Mouse (Mus musculus): ENCODE data around the gene Oas3. TPM values are rescaled to one million over a fixed set of nuclear protein-coding genes. Genes with fewer than 3 reads are reported as not detected.

Oas3 gene
- polyA plus RNA-seq, 1 experiment, result not detected

DNA sequence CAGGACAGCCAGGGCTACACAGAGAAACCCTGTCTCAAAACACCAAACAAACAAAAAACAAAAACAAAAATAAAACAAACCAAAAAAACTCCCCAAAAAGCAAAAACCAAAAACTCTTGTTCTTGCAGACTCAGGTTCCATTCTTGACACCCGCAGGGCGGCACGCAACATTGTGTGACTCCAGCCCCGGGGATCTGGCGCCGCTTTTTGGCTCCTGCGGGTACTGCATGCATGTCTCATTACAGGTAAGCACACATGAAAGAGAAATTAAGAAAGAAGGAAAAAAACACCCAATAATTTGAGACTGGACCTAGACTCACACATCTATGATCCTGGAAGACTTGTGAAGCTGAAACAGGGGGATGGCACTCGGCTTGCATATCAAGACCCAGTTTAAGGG is 12.5 kb downstream of the Oas3 start:
- no peaks in the 10 kb centered on the region for H3K4me1 ChIP-seq (ENCODE audit: control insufficient read depth, insufficient read depth, low read length)
- 80% methylated on average over 8 of the region's 8 CpGs for WGBS
- H3K27ac ChIP-seq (ENCODE audit: insufficient read depth, low read depth, low read length), result no peak overlapping the region
- H3K4me3 ChIP-seq (ENCODE audit: insufficient read depth, low read depth, low read length), result no peak overlapping the region
- TF ChIP-seq CTCF (IDR thresholded peaks at IDR 0.05; ENCODE audit: insufficient read depth, low read depth, low read length) (no peak), POLR2A (IDR thresholded peaks at IDR 0.05; ENCODE audit: insufficient read depth, low read depth, low read length) (no peak)

DNA sequence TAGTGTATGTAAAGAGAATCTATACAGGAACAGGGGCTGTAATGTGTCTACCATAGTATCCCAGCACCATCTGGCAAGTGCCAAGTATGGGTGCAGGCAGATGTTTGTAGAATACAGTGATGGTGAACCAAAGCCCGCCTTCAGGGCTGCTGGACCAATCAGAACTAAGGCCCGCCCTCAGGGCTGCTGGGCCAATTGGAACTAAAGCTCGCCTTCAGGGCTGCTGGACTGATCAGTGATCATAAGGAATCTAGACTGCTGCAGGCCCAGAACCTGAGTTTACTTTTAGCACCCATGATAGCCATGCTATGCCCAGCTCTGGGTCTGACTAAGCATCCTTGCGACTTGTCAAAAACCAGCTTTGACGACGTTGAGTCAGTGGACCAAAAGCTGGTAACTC is 15.6 kb downstream of the Oas3 start:
- H3K27ac ChIP-seq (ENCODE audit: insufficient read depth, low read depth, low read length), result no peak overlapping the region
- H3K4me3 ChIP-seq (ENCODE audit: insufficient read depth, low read depth, low read length), result no peak overlapping the region
- WGBS, result 39% methylated on average over 6 of the region's 6 CpGs
- no peaks in the 10 kb centered on the region for H3K4me1 ChIP-seq (ENCODE audit: control insufficient read depth, insufficient read depth, low read length)
- no peak for TF ChIP-seq CTCF (IDR thresholded peaks at IDR 0.05; ENCODE audit: insufficient read depth, low read depth, low read length)
- no peak for TF ChIP-seq POLR2A (IDR thresholded peaks at IDR 0.05; ENCODE audit: insufficient read depth, low read depth, low read length)

DNA sequence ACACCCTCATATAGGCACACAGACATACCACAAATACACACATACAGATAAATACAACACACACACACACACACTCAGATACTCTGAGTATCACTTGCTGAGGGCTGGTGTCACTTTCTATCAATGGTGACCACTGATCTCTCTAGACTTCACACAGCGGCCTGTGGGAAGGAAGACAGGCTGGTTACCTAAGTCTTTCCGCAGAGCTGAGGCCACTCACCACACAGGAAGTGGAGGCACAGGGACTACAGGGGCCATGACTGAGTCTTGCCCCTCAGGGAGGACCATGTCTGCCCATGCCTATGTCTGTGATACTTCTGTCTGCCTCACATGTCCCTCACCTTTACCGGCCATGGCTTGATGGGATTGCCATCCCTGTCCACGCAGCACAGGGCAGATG is 23.2 kb downstream of the Oas3 start:
- 92% methylated on average over 4 of the region's 4 CpGs for WGBS
- H3K4me1 ChIP-seq (ENCODE audit: control insufficient read depth, insufficient read depth, low read length), result no peaks in the 10 kb centered on the region
- TF ChIP-seq CTCF (IDR thresholded peaks at IDR 0.05; ENCODE audit: insufficient read depth, low read depth, low read length) (no peak), POLR2A (IDR thresholded peaks at IDR 0.05; ENCODE audit: insufficient read depth, low read depth, low read length) (no peak)
- H3K4me3 ChIP-seq (ENCODE audit: insufficient read depth, low read depth, low read length), result no peak overlapping the region
- H3K27ac ChIP-seq (ENCODE audit: insufficient read depth, low read depth, low read length), result no peak overlapping the region

DNA sequence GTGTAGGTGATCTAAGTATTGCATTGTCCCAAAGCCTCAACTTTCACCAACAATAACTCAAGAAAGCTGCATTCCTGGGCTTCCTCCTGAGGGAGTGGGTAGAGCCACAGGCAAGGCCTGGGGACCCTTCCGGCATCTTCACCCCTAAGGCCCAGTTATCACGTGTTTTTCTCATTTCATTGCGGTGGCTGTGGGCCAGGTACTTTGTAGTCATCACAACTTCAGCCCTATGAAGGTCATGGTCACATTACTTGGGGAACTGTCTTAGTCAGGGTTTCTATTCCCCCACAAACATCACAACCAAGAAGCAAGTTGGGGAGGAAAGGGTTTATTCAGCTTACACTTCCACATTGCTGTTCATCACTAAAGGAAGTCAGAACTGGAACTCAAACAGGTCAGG is 24.7 kb downstream of the Oas3 start:
- H3K4me1 ChIP-seq (ENCODE audit: control insufficient read depth, insufficient read depth, low read length), result no peaks in the 10 kb centered on the region
- 81% methylated on average over 3 of the region's 3 CpGs for WGBS
- H3K27ac ChIP-seq (ENCODE audit: insufficient read depth, low read depth, low read length), result no peak overlapping the region
- no peak for TF ChIP-seq CTCF (IDR thresholded peaks at IDR 0.05; ENCODE audit: insufficient read depth, low read depth, low read length)
- no peak for TF ChIP-seq POLR2A (IDR thresholded peaks at IDR 0.05; ENCODE audit: insufficient read depth, low read depth, low read length)
- no peak overlapping the region for H3K4me3 ChIP-seq (ENCODE audit: insufficient read depth, low read depth, low read length)

DNA sequence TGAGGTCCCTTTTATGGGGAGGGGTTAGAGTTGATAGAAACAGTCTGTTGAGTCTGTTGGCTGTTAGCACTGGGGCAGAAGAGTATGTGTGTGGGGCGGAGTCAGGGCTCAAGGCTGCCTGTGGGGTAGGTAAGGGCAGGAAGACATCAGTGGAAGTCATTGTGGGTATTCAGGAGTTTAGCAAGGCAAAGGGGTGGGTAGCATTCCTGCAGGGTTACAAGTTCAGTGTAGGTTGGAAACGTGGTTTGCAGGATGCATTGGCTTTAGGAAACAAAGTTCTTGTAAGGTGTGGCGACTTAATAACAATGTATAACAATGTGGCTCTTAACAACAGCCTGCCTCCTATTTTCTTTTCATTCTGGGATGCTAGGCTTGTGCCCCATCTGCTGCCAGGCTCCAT is 26.3 kb downstream of the Oas3 start:
- 65% methylated on average over 3 of the region's 3 CpGs for WGBS
- H3K4me1 ChIP-seq (ENCODE audit: control insufficient read depth, insufficient read depth, low read length), result no peaks in the 10 kb centered on the region
- no peak overlapping the region for H3K27ac ChIP-seq (ENCODE audit: insufficient read depth, low read depth, low read length)
- H3K4me3 ChIP-seq (ENCODE audit: insufficient read depth, low read depth, low read length), result no peak overlapping the region
- TF ChIP-seq POLR2A (IDR thresholded peaks at IDR 0.05; ENCODE audit: insufficient read depth, low read depth, low read length) (no peak), CTCF (IDR thresholded peaks at IDR 0.05; ENCODE audit: insufficient read depth, low read depth, low read length) (no peak)

DNA sequence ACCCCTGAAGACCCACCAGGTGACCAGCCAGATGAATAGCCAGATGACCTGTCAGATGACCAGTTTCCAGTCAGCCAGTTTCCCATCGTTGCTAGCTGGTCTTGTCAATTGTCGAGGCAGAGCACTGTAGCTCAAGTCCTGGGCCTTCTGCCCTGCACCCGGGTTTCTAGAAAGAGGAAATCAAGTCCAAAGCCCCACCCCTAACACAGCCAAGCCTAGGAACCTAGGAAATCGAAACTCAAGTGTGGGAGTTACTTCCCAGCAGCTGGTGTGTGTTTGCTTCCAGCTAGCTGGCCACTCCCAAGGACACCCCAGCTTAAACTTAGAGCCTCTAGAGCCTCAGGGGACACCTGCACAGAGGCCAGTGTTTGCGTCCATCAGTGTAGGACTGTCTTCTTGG is 27.8 kb downstream of the Oas3 start, which contains the start of gene Oas2:
Gene Oas2 (minus strand): TSS at position 166 of the 400 bp plus-strand sequence.
- no peaks in the 10 kb centered on the region for H3K4me1 ChIP-seq (ENCODE audit: control insufficient read depth, insufficient read depth, low read length)
- 65% methylated on average over 5 of the region's 5 CpGs for WGBS
- no peak within 1 kb of the TSS for H3K4me3 ChIP-seq (ENCODE audit: insufficient read depth, low read depth, low read length)
- TF ChIP-seq CTCF (IDR thresholded peaks at IDR 0.05; ENCODE audit: insufficient read depth, low read depth, low read length) (no peak), POLR2A (IDR thresholded peaks at IDR 0.05; ENCODE audit: insufficient read depth, low read depth, low read length) (no peak)
- no peak within 1 kb of the TSS for H3K27ac ChIP-seq (ENCODE audit: insufficient read depth, low read depth, low read length)

DNA sequence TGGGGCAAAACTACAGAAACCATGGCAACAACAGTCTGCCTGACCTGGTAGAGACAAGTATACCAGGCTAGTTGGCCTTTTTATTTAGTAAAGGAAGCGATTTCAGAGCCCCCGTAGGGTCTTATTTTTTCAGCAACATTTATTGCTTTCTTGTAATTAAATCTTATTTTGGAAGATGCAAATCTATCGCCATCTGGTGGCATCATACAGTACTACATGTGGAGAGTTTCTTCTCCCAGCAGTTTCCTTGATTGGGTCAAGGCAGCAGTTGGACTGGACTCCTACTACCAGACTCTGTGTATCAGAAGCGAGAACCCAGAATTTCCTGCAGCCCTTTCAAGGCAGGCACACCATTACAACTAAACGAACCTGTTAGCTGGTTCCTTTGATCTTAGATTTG is 31.0 kb downstream of the Oas3 start:
- 6% methylated on average over 5 of the region's 5 CpGs for WGBS
- no peak for TF ChIP-seq CTCF (IDR thresholded peaks at IDR 0.05; ENCODE audit: insufficient read depth, low read depth, low read length)
- TF ChIP-seq POLR2A (IDR thresholded peaks at IDR 0.05; ENCODE audit: insufficient read depth, low read depth, low read length), result no peak

DNA sequence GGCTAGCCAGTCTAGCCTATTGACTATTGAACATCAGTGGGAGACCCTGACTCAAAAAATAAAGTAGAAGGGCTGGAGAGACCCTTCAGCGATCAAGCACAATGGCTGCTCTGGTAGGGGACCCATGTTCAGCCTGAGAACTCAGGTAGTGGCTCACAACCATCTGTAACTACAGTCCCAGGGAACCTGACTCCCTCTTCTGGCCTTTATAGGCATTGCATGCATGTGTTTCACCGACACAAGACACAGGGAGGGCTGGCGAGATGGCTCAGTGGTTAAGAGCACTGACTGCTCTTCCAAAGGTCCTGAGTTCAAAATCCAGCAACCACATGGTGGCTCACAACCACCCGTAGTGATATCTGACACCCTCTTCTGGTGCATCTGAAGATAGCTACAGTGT is 35.3 kb downstream of the Oas3 start:
- TF ChIP-seq POLR2A (IDR thresholded peaks at IDR 0.05; ENCODE audit: insufficient read depth, low read depth, low read length) (no peak), CTCF (IDR thresholded peaks at IDR 0.05; ENCODE audit: insufficient read depth, low read depth, low read length) (no peak)
- Histone ChIP-seq H3K4me1 (ENCODE audit: control insufficient read depth, insufficient read depth, low read length) (no peaks in the 10 kb centered on the region), H3K4me3 (ENCODE audit: insufficient read depth, low read depth, low read length) (no peak overlapping the region), H3K27ac (ENCODE audit: insufficient read depth, low read depth, low read length) (no peak overlapping the region)
- WGBS, result 47% methylated on average over 4 of the region's 4 CpGs

More for the DNA sequence above, 31.0 kb downstream of the Oas3 start:
- H3K27ac ChIP-seq (ENCODE audit: insufficient read depth, low read depth, low read length), result no peak overlapping the region
- H3K4me1 ChIP-seq (ENCODE audit: control insufficient read depth, insufficient read depth, low read length), result no peaks in the 10 kb centered on the region
- H3K4me3 ChIP-seq (ENCODE audit: insufficient read depth, low read depth, low read length), result no peak overlapping the region

DNA sequence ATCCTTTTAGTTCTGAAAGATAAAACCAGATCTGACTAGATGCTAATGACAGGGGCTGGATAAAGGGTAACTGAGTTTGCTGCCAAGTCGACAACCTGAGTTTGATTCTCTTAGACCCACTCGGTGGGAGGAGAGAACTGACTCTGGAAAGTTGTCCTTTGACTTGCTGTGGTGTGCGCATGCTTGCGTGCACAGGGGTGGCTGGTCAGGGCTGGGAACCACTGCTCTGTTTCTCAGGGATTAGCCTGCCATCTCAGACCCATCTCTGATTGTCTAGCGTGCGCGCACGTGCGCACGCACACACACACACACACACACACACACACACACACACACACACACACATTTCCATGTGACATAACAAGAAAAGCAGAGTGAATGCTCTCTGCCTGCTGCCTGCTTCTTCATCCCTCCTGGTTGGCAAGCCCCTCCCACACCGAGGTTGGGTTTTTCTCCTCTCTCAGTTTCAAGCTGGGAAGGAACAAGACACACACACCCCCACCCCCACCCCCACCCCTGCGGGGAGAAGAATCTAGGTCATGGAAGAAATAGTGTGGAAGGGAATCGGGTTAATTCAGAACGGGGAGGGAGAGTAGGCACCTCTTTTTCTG is 43.0 kb downstream of the Oas3 start:
- H3K4me1 ChIP-seq (ENCODE audit: control insufficient read depth, insufficient read depth, low read length), result peaks cover 10% of the 10 kb centered on the region
- H3K27ac ChIP-seq (ENCODE audit: insufficient read depth, low read depth, low read length), result no peak overlapping the region
- H3K4me3 ChIP-seq (ENCODE audit: insufficient read depth, low read depth, low read length), result no peak overlapping the region
- no peak for TF ChIP-seq CTCF (IDR thresholded peaks at IDR 0.05; ENCODE audit: insufficient read depth, low read depth, low read length)
- TF ChIP-seq POLR2A (IDR thresholded peaks at IDR 0.05; ENCODE audit: insufficient read depth, low read depth, low read length), result no peak
- WGBS, result 34% methylated on average over 14 of the region's 14 CpGs

DNA sequence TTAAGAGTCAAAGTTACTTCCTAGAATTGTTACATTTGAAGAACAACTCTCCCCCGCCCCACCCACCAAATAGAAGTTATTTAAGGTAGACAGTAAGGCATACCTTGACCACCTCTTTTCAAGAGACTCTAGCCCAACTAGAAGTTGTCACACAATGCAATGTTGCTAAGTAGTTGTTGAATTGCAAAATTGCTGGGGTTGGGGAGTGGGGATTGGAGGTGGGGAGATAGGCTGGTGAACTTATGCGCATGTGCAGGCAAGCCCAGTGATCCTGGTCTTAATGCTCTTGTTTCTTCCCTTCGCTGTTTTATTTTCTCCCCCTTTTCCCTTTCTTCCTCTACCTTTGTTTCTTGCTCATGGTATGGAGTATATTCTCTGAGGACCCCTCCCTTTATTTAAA is 43.8 kb downstream of the Oas3 start:
- 96% methylated on average over 3 of the region's 3 CpGs for WGBS
- Histone ChIP-seq H3K4me3 (ENCODE audit: insufficient read depth, low read depth, low read length) (no peak overlapping the region), H3K4me1 (ENCODE audit: control insufficient read depth, insufficient read depth, low read length) (peaks cover 15% of the 10 kb centered on the region), H3K27ac (ENCODE audit: insufficient read depth, low read depth, low read length) (no peak overlapping the region)
- no peak for TF ChIP-seq POLR2A (IDR thresholded peaks at IDR 0.05; ENCODE audit: insufficient read depth, low read depth, low read length)
- no peak for TF ChIP-seq CTCF (IDR thresholded peaks at IDR 0.05; ENCODE audit: insufficient read depth, low read depth, low read length)

Data from olfactory bulb, adult 2 months (tissue).